Mouse (Mus musculus) midbrain, embryonic 11.5 days (tissue): Measurements from ENCODE around the gene Serpina3c. TPM values are rescaled to one million over a fixed set of nuclear protein-coding genes. Genes with fewer than 3 reads are reported as not detected.
"Not testable (repeated sequence)": the region's sequence is repeated elsewhere in the genome, so short reads cannot be mapped to it uniquely, and the experiment has no call there.

Source experiments
- ATAC-seq: fragments of 200-750 bp; cut with Nextera tagmentation; 2 replicates; pipeline ENCODE4 v1.8.0; 2017; ENCODE audit warnings: moderate TSS enrichment, moderate library complexity; ENCODE audit not compliant: low FRiP score
- DNase-seq: peaks from one replicate; pipeline ENCODE4 v3.0.0; 2015; ENCODE audit warnings: low spot score; ENCODE audit errors: missing footprints
- H3K27ac ChIP-seq: fragments of 300-500 bp; sonication (generic); 2 replicates; pipeline ENCODE4 v1.5.1; 2014; ENCODE audit warnings: low read depth, low read length
- H3K27me3 ChIP-seq: fragments of 300-500 bp; sonication (generic); 2 replicates; pipeline ENCODE4 v1.6.1; 2014; ENCODE audit warnings: mild to moderate bottlenecking, low read length, moderate library complexity, mixed read lengths; ENCODE audit not compliant: control insufficient read depth, insufficient read depth
- H3K36me3 ChIP-seq: fragments of 300-500 bp; sonication (generic); 2 replicates; pipeline ENCODE4 v1.6.1; 2014; ENCODE audit warnings: mild to moderate bottlenecking, low read length, moderate library complexity, mixed read lengths; ENCODE audit not compliant: control insufficient read depth, insufficient read depth
- H3K4me1 ChIP-seq: fragments of 300-500 bp; sonication (generic); 2 replicates; pipeline ENCODE4 v1.6.1; 2014; ENCODE audit warnings: low read length; ENCODE audit not compliant: control insufficient read depth, insufficient read depth
- H3K4me2 ChIP-seq: fragments of 300-500 bp; sonication (generic); 2 replicates; pipeline ENCODE4 v1.6.1; 2014; ENCODE audit warnings: mild to moderate bottlenecking, moderate library complexity
- H3K4me3 ChIP-seq: fragments of 300-500 bp; sonication (generic); 2 replicates; pipeline ENCODE4 v1.5.1; 2014; ENCODE audit warnings: low read depth, low read length
- H3K9ac ChIP-seq: fragments of 300-500 bp; sonication (generic); 2 replicates; pipeline ENCODE4 v1.6.1; 2014; ENCODE audit warnings: low read length
- H3K9me3 ChIP-seq: fragments of 300-500 bp; sonication (generic); 2 replicates; pipeline ENCODE4 v1.6.1; 2016; ENCODE audit warnings: low read length; ENCODE audit not compliant: control insufficient read depth
- WGBS: fragments of 180-500 bp; shearing (Covaris S2); extraction: QIAGEN DNeasy Blood & Tissue Kit; methylation state at CpG from one replicate; pipeline ENCODE4 v1.1.7; 2014; 5-methylcytosine and 5-hydroxymethylcytosine counted together
- polyA plus RNA-seq: library from polyadenylated mRNA; unstranded; fragments of >200 nt; fragmentation: Nextera tagmentation; extraction: Ambion mirVana; gene quantifications from 2 replicates; pipeline ENCODE4 v1.2.1, GENCODE M21; 2014

Gene Serpina3c
- polyA plus RNA-seq, 1 experiment from 2014 or later = not detected

DNA sequence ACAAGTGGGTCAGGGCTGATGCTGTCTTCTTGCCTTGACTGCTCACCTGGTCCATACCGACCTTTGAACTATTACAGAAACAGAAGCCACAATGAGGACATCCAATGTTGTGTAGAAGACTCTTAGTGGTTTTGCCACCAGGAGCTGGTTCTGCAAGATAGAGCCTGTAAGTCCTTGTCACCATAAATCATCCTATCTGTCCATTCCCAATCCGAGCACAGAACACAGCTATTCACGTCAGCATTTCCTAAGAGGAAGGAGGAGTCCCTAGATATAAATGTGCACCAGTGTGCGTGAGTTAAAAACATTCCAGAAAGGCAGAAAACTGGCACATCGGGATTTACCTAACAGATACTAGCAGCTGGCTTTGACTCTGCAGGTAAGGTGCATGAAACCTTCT, 26.0 kb downstream of the Serpina3c start, which contains the start of gene Serpina3b:
Gene Serpina3b, plus strand, starts transcription at position 301 of the 400 bp plus-strand sequence.
- H3K36me3 ChIP-seq = no peaks in the 10 kb centered on the region
- DNase-seq (no peak), ATAC-seq (no peak)
- no peak within 1 kb of the TSS for H3K4me2 ChIP-seq
- H3K4me3 ChIP-seq = no peak within 1 kb of the TSS
- 91% methylated on average over 5 of the region's 5 CpGs for WGBS
- no peak within 1 kb of the TSS for H3K9ac ChIP-seq
- no peaks in the 10 kb centered on the region for H3K4me1 ChIP-seq
- no peak within 1 kb of the TSS for H3K27ac ChIP-seq
- no peaks in the 10 kb centered on the region for H3K27me3 ChIP-seq
- no peaks in the 10 kb centered on the region for H3K9me3 ChIP-seq

DNA sequence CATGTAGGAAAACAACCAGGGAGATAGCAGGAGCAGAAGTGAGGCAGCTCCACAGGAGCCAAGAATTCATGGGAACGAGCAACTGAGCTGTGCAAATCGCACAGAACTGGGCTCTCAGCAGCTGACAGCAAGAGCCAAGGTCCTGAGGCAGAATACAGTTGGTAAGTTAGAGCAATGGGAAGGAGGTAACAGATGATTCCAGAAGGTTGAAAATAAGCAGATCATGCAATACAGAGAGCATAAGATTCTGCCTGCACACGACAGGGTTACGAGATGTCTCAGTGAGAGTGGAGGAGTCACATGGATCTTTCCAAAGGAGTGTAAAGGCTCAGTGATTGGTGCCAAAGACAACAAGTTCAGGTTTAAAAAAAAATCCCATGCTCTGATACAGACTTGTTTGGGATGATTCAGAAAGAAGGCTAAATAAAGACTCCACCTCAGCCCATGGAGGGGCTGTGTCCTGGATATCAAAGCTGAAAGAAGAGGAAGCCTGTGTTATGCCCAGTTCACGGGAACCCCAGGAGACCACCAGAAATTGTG, 28.6 kb downstream of the Serpina3c start:
- 90% methylated on average over 5 of the region's 5 CpGs for WGBS
- no peaks in the 10 kb centered on the region for H3K4me1 ChIP-seq
- DNase-seq (no peak), ATAC-seq (no peak)
- H3K36me3 ChIP-seq = no peaks in the 10 kb centered on the region
- no peaks in the 10 kb centered on the region for H3K27me3 ChIP-seq
- no peak overlapping the region for H3K4me2 ChIP-seq
- H3K9ac ChIP-seq = no peak overlapping the region
- no peak overlapping the region for H3K4me3 ChIP-seq
- no peaks in the 10 kb centered on the region for H3K9me3 ChIP-seq
- no peak overlapping the region for H3K27ac ChIP-seq

DNA sequence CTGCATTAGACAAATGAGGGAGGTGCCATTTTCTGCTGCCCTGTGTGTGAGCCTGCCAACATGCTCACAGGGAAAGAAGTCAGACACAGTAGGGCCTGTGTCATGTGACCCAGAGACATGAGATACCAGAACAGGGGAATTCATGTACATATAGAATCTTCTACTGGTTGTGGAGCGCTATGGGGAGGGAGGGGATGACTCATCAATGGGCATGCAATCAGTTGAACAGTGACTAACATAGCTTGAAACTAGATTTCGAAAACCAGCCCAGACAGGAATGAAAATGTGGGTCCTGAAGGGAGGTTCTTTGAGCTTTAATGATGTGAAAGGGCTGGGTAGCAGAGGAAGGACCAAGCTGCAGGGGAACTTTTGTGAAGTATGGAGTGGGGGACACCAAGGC, 29.7 kb downstream of the Serpina3c start:
- Histone ChIP-seq H3K4me3 (no peak overlapping the region), H3K9ac (no peak overlapping the region), H3K27me3 (no peaks in the 10 kb centered on the region), H3K4me2 (no peak overlapping the region), H3K9me3 (no peaks in the 10 kb centered on the region), H3K27ac (no peak overlapping the region), H3K4me1 (no peaks in the 10 kb centered on the region), H3K36me3 (no peaks in the 10 kb centered on the region)
- ATAC-seq (no peak), DNase-seq (no peak)
- 77% methylated on average over 2 of the region's 2 CpGs for WGBS

DNA sequence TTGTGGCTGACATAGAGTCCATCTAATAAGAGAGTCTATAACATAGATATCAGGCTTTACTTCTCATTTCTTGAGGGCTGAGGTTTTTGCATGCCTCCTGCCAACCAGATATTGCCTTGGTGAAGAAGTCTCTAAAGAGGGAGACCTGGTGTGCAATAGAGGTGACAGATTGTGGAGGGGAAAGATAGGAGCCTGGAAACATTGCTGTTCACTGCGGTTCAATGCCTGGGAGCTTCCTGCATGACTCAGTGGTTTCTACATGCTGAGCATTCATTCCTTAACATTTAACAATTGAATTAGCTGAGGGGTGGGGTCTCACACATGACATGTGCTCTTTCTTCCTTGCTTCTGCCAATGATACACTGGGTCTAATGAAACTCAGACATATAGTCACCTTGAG, 30.6 kb downstream of the Serpina3c start:
- Histone ChIP-seq H3K36me3 (no peaks in the 10 kb centered on the region), H3K4me1 (no peaks in the 10 kb centered on the region), H3K9me3 (no peaks in the 10 kb centered on the region), H3K4me3 (no peak overlapping the region), H3K9ac (no peak overlapping the region), H3K27ac (no peak overlapping the region), H3K4me2 (no peak overlapping the region), H3K27me3 (no peaks in the 10 kb centered on the region)
- WGBS = 88% methylated on average over 1 of the region's 1 CpGs
- DNase-seq (no peak), ATAC-seq (no peak)

DNA sequence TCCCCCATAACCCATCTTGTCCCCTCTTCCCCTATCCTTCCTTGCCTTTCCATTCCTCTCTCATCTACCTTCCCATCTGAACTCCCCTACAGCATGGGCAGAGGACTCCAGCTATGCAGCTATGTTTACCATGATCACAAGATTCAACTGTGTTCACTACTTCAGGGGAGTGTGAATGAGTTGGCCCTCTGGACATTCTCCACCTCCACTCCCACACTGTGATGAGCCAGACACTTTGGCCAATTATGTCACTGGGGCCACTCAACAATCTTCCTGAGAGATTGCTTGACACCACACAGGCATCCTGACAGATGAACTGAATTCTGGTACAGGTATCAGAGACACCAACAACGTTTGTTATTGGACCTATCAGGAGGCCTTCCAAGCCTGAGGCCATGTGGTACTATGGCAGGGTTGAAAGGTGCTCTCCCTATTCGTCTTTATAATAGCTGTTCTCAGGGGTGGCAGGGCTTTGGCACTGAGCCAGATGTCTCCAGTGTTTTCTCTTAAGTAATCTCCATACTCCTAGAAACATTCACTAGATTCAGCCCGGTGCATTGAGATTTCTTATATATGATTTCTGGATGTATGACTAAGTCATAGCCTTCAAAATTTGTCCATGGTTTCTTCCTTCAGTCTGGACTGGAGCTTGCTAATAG, 38.6 kb downstream of the Serpina3c start:
- ATAC-seq = no peak
- Histone ChIP-seq H3K27ac (no peak overlapping the region), H3K4me1 (no peaks in the 10 kb centered on the region), H3K9me3 (no peaks in the 10 kb centered on the region), H3K9ac (no peak overlapping the region), H3K4me2 (no peak overlapping the region), H3K36me3 (no peaks in the 10 kb centered on the region), H3K4me3 (no peak overlapping the region), H3K27me3 (no peaks in the 10 kb centered on the region)
- DNase-seq = no peak
- 69% methylated on average over 3 of the region's 3 CpGs for WGBS

DNA sequence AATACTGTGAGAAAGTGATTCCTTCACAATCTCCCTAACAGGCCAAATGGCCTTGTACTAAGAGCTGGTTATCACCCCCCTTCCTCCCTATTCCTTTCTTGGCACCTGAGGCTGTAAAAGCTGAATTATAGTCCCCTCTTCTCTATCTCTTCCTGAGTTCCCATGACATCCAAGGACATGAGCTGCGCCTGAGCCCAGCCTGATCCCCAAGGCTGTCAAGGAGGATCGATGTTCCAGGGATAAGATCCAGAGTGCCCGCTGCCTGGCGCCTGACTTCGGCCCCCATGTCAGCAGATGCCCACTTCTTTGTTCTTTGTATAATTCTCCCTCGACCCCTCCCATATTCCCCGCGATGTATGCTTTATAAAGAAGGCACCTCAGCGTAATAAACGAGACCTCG, 41.3 kb downstream of the Serpina3c start, which contains the start of gene Serpina3a:
Gene Serpina3a, plus strand, starts transcription at position 392 of the 400 bp plus-strand sequence.
- not testable (repeated sequence) for H3K9me3 ChIP-seq, H3K9ac ChIP-seq, DNase-seq, H3K27ac ChIP-seq, H3K4me1 ChIP-seq, ATAC-seq, H3K4me2 ChIP-seq, H3K27me3 ChIP-seq, H3K36me3 ChIP-seq, H3K4me3 ChIP-seq
- 93% methylated on average over 11 of the region's 11 CpGs for WGBS

DNA sequence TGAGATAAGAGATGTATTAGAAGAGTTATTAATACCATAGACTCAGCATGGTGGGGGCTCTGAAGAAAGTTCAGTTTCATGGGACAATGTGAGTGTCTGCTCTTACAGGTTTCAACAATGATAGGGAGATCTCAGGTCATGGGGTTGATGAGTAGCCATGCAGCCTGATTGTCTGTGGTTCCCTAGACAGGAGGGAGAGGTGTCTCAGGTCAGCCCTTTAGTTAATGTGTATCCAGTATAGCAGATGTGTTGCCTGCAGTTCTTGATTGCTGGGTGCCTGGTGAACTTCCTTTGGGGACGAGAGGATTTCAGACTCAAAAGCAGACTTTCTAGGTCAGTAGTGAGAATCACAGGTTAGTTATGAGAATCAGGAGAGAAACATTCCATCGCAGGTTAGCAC, 45.2 kb downstream of the Serpina3c start:
- no peak for DNase-seq
- H3K4me2 ChIP-seq = no peak overlapping the region
- H3K9me3 ChIP-seq = no peaks in the 10 kb centered on the region
- no peaks in the 10 kb centered on the region for H3K27me3 ChIP-seq
- H3K9ac ChIP-seq = no peak overlapping the region
- no peak overlapping the region for H3K27ac ChIP-seq
- H3K4me3 ChIP-seq = no peak overlapping the region
- ATAC-seq = no peak
- WGBS = 77% methylated on average over 2 of the region's 2 CpGs
- no peaks in the 10 kb centered on the region for H3K4me1 ChIP-seq
- no peaks in the 10 kb centered on the region for H3K36me3 ChIP-seq

DNA sequence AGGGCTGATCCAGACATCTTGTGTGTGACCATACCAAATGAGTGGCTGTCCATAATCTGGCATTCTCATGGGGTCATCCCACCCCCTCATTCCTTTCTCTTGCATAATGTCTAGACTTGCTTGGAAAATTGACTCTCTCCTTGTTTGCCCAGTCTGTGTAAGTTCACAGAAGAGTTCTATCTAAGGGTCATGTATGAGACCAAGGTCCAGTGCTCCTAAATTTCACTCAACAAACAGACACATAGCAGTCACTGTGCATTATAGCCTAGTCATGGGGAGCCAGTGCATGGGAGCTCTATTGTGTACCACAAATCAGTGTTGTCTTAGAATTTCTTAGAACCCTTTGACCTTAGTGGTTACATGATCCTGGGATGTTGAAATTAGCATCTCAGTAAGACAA, 46.8 kb downstream of the Serpina3c start:
- Histone ChIP-seq H3K9me3 (no peaks in the 10 kb centered on the region), H3K36me3 (no peaks in the 10 kb centered on the region)
- ATAC-seq = no peak

DNA sequence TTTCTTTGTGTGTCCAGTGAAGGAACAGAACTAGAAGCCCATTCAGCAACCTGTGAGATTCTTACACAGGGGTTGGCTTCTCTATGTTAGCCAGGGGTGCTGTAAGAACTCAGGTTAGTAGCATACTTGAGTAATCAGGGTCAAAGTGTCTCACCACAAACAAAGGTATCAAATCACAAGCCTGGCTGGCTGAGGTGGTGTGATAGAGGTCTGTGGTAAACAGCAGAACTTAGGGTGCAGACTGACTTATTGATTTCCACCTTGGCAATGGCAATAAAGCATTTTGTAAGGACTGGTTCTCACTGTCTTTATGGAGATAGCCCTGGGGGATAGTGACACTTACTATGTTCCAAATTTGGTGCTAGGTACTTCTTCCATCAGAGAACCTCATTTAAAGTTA, 47.8 kb downstream of the Serpina3c start:
- H3K9me3 ChIP-seq = no peaks in the 10 kb centered on the region
- no peaks in the 10 kb centered on the region for H3K4me1 ChIP-seq
- H3K4me3 ChIP-seq = no peak overlapping the region
- no peaks in the 10 kb centered on the region for H3K27me3 ChIP-seq
- no peaks in the 10 kb centered on the region for H3K36me3 ChIP-seq
- ATAC-seq (no peak), DNase-seq (no peak)
- H3K9ac ChIP-seq = no peak overlapping the region
- no peak overlapping the region for H3K27ac ChIP-seq
- H3K4me2 ChIP-seq = no peak overlapping the region

More for the DNA sequence above, 46.8 kb downstream of the Serpina3c start:
- Histone ChIP-seq H3K9ac (no peak overlapping the region), H3K27me3 (no peaks in the 10 kb centered on the region), H3K4me3 (no peak overlapping the region), H3K27ac (no peak overlapping the region), H3K4me1 (no peaks in the 10 kb centered on the region), H3K4me2 (no peak overlapping the region)
- no peak for DNase-seq
